Mouse (Mus musculus) spleen, postnatal 4 days (tissue): Measurements from ENCODE around the gene Gabpb1.
A peak's percentile ranks its signal among the peaks of the same experiment; 100 is the strongest.
"Not testable (repeated sequence)": the region's sequence is repeated elsewhere in the genome, so short reads cannot be mapped to it uniquely, and the experiment has no call there.

Experiments used
- DNase-seq, 2 experiments: peaks; one replicate each; pipeline ENCODE4 v3.0.0; 2022; ENCODE audit warnings: low spot score in 2 of 2

Gene Gabpb1

DNA sequence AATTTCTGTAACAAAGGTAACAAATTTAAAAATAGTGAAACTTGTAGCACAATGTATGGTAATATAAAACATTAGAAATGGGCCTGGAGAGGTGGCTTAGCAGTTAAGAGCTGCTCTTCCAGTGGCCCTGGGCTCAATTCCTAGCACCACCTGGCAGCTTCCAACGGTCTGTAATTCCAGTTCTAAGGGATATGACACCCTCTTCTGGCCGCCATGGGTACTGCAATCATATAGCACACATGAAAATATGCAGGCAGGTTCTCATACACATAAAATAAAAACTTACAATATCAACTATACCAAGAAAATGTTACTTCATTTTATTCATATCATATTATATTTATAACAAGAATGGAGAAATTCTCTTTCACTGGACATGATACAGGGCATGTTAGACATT is 35.8 kb downstream of the Gabpb1 start:
- DNase-seq = no peak

- DNase-seq = no peak
Observed at GRCm38 (mm10) chr2:126635939-126636823, 40.0 kb downstream of the Gabpb1 start.

- no peak for DNase-seq
Observed at GRCm38 (mm10) chr2:126633165-126633564, 43.0 kb downstream of the Gabpb1 start.

GRCm38 (mm10) chr2:126628455-126628995 is 47.6 kb downstream of the Gabpb1 start:
- no peak for DNase-seq

- no peak for DNase-seq
Observed at GRCm38 (mm10) chr2:126623138-126623537, 53.0 kb downstream of the Gabpb1 start.

DNA sequence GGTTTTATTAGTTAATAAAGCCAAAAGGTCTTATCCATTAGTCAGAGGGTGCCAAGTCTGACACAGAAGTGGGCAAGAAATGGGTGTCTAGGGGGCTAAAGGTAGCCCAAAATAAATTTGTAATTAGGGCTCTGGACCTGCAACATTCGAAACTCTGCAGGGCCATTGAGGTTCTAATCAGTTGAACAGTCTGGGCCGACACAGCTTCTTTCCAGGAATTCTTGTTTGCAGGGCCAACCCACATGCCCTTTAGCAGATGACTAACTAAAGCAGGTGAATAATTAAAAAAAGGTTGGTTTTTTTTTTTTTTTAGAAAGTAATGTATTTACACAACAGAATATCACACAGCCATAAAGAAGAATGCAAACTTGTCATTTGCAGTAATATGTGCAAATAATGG is 53.7 kb downstream of the Gabpb1 start:
- DNase-seq = no peak

GRCm38 (mm10) chr2:126619249-126619704 is 56.9 kb downstream of the Gabpb1 start, which contains the start of gene Hdc:
Gene Hdc, minus strand, starts transcription at chr2:126619299.
- no peak for DNase-seq

DNA sequence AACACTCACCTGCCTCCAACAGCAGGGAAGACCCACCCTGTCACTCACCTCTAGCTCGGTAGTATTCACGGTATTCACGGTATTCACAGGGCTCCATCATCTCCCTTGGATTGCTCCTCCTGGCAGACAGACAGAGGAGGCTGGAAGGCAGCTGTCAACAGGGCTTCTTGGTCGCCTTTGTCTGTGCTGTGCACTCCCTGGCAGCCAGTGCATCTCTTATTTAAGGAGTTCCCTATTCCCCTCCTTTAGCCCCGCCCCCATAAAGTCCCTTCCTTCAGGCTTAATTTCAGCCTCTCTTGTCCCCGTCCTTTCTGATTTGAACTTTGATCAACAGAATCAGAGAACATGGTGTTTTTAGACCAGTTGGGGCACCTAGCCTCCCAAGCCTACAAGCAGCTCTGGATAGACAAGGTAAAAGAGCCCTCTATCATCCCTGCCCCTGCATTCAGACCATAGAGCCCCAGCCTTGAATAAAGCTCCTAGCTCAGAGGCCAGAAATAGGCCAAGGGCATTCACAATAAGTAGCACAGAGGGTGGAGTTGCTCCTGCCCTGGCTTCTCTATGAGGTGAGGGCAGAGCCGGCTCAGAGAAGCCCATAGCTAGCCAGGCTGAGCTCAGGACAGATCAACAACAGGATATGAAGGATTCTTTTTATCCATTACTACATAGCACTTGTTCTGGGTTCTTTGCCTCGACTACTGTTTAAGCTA is 57.5 kb downstream of the Gabpb1 start:
- DNase-seq = no peak

- no peak for DNase-seq
Observed at GRCm38 (mm10) chr2:126615355-126615754, 60.8 kb downstream of the Gabpb1 start.

DNA sequence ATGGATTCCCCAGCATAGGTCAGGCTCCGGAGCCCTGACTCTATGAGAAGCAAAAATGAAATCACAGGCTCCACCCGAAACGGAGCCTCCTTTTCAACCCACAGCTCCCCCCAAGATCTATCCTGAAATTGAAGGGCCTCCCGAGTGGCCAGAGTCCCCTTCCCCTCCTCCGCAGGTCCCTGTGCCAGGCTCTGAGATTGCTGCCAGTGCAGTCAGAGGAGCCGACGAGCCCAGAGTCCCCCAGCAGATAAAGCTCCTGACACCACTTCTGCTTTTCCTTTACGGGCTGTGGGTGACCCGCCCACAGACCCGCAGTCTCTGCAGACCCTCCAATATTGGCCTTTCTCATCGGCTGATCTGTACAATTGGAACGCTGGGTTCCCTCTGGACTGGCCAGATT is 66.5 kb downstream of the Gabpb1 start:
- not testable (repeated sequence) for DNase-seq

- no peak for DNase-seq
Observed at GRCm38 (mm10) chr2:126607553-126608203, 68.5 kb downstream of the Gabpb1 start.

GRCm38 (mm10) chr2:126606688-126607062 is 69.5 kb downstream of the Gabpb1 start:
- no peak for DNase-seq

- peak in 1 of 2 experiments; percentile 25 for DNase-seq
Observed at GRCm38 (mm10) chr2:126606061-126606687, 70.0 kb downstream of the Gabpb1 start.

DNA sequence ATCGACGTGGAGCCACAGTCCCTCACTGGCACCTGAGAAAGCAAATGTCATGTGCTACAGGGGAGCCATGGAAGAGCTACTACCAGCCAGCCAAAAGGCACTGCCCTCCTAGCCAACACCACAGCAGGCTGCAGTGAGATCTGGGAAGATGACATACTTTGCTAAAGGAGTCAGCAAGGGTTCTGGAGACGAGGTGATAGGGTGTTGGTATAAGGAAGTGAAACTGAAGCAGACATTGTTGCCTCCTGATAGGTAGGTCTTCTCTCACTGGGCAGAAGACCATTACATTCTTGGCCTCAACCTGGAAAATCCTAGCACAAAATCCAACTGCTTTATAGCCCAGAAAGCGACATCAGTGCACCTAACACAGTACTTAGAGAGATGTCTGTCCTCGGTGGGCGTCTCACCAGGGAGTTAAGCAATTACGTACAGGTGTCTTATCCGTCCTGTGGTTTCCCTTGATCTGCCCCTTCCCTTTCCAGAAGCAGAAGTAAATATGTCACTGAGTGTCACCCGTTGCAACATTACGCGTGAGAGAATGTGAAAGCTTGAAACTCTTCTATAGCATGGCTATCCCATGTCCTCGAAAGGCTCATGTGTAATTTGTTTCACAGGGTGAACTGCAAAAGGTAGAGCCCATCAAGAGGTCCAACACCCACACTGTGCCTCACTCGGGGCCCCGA is 74.1 kb downstream of the Gabpb1 start:
- no peak for DNase-seq

GRCm38 (mm10) chr2:126600533-126600932 is 75.6 kb downstream of the Gabpb1 start:
- DNase-seq = no peak

DNA sequence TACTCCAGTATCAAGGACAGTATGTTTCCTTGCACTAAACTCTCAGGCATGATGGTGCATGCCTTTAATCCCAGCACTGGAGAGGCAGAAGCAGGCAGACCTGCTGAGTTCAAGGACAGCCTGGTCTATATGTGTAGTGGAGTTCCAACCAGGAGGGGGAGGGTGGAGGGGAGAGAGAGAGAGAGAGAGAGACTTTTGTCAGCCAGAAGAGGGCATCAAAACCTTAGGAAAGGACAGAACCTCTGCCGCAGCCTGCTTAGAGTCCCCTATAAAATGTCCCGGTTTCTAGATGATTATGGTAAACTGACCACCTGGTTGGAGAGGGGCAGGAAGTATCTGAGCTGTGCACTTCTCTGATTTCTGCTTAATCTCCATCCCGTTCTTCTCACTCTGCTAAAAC is 77.1 kb downstream of the Gabpb1 start:
- no peak for DNase-seq

DNA sequence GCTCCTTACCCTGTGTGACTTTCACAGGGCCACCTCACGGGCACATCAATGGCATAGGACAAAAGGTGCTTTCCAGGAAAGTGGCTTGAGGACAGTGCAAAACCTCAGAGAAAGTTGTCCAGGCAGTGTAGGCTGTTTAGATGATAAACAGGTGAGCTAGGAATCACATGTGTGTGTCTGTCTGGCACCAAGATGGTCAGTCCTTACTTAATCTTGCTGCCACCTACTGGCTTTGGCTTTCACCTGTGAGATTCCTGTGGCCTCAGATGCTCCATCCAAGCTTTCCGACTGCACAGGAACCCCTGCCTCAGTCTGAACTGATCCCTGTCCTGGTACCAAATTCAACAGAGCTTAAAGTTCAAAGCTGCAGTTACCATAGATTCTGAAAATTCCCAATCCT is 77.8 kb downstream of the Gabpb1 start:
- no peak for DNase-seq

GRCm38 (mm10) chr2:126597279-126598241 is 78.6 kb downstream of the Gabpb1 start:
- DNase-seq = no peak

- DNase-seq = no peak
Observed at GRCm38 (mm10) chr2:126596347-126597072, 79.6 kb downstream of the Gabpb1 start.
